Mouse (Mus musculus): ENCODE data around the gene Casp12. TPM values are rescaled to one million over a fixed set of nuclear protein-coding genes. Genes with fewer than 3 reads are reported as not detected.

Gene Casp12
- total RNA-seq, 2 experiments from 2014 or later: 0.99 to 1.1 TPM

Other genes with a start within 250 kb of the Casp12 start
- gene Casp1, start 46.9 kb upstream of the Casp12 start, total RNA-seq (2021): 1 to 10 TPM; 1.0 to 1.5 TPM
- 1 to 10 TPM in 1 of 2 experiments, under 1 TPM in 1; 0.68 to 1.1 TPM for gene Casp4, start 36.6 kb upstream of the Casp12 start, total RNA-seq (2021)